Mouse (Mus musculus): ENCODE data around the gene Tbck. TPM values are rescaled to one million over a fixed set of nuclear protein-coding genes. Genes with fewer than 3 reads are reported as not detected.

Gene Tbck
- polyA plus RNA-seq, 1 experiment from 2014 or later, result 12.7 TPM

DNA sequence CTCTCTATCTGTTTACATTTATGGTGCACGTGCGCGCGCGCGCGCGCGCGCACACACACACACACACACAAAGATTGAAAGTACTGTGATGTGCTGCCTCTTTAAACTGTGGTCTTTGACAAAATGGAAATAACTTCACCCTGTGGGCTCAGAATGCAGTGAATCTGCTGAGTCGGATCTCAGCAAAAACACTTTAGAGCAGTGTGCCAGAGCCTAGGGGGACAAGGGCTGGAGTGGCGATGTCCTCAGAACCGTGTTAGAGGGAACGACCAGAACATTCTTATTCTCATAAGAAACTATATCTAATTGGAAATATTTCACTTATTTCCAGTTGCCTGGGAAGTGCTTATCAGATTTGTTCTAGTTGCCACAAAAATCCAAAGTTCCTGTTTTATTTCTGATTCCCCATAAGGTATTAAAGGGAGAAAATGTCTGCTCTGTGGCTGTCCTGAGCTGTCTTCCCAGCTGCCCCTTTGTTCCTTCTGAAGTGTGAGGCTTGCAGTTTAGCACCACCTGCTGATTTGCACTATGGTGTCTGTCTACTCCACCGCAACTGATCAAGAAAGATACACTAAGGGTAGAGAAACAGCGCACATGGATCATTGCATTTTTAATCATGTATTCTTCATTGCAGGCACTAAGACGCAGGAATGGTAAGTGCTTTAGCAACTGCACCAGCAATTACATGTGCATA, 82.2 kb downstream of the Tbck start:
- no peaks in the 10 kb centered on the region for H3K4me1 ChIP-seq
- H3K27ac ChIP-seq (replicated peaks), result no peak overlapping the region
- H3K36me3 ChIP-seq, result peaks cover 14% of the 10 kb centered on the region; the same call in 1 of the 2 replicates
- no peaks in the 10 kb centered on the region for H3K27me3 ChIP-seq (replicated peaks)
- ATAC-seq (ENCODE audit: extremely low read depth, insufficient number of reproducible peaks, low FRiP score, low TSS enrichment), result no peak
- no peaks in the 10 kb centered on the region for H3K9me3 ChIP-seq
- no peak overlapping the region for H3K4me2 ChIP-seq
- H3K4me3 ChIP-seq, result no peak overlapping the region
- H3K9ac ChIP-seq, result no peak overlapping the region
- WGBS, result 90% methylated on average over 17 of the region's 17 CpGs

GRCm38 (mm10) chr3:132772054-132772453, 88.1 kb downstream of the Tbck start:
- Histone ChIP-seq H3K4me2 (no peak overlapping the region), H3K4me1 (no peaks in the 10 kb centered on the region), H3K4me3 (no peak overlapping the region), H3K9me3 (no peaks in the 10 kb centered on the region), H3K27ac (replicated peaks) (no peak overlapping the region), H3K27me3 (replicated peaks) (no peaks in the 10 kb centered on the region), H3K9ac (no peak overlapping the region), H3K36me3 (peaks cover 26% of the 10 kb centered on the region)
- WGBS, result 87% methylated on average over 7 of the region's 7 CpGs
- ATAC-seq (ENCODE audit: extremely low read depth, insufficient number of reproducible peaks, low FRiP score, low TSS enrichment), result no peak

DNA sequence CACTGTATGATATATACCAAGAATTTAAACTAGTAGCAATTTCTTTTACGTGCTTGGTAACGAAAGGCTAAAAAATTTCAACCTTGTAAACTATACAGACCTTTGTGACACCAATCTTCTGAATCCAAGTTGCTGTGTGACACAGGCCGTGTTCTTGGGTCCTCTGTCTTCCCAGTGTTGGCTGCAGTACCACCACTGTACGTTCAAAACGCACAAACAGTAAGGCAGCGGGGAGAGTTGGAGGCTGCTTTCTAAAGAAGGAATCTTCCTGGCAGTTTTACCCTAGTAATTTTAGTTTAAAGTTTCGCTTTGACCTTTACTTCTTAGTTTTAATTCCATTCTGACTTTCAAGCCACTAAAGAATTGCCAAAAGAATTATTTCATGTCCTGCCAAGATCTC, 92.7 kb downstream of the Tbck start:
- no peaks in the 10 kb centered on the region for H3K9me3 ChIP-seq
- H3K27ac ChIP-seq (replicated peaks), result no peak overlapping the region
- no peak overlapping the region for H3K4me3 ChIP-seq
- H3K4me2 ChIP-seq, result no peak overlapping the region
- H3K9ac ChIP-seq, result no peak overlapping the region
- WGBS, result 90% methylated on average over 7 of the region's 7 CpGs
- ATAC-seq (ENCODE audit: extremely low read depth, insufficient number of reproducible peaks, low FRiP score, low TSS enrichment), result no peak
- H3K4me1 ChIP-seq, result peaks cover 7% of the 10 kb centered on the region; the same call in 1 of the 2 replicates
- peaks cover 18% of the 10 kb centered on the region for H3K36me3 ChIP-seq
- no peaks in the 10 kb centered on the region for H3K27me3 ChIP-seq (replicated peaks)

- no peak overlapping the region for H3K27ac ChIP-seq (replicated peaks)
- ATAC-seq (ENCODE audit: extremely low read depth, insufficient number of reproducible peaks, low FRiP score, low TSS enrichment), result no peak
- 89% methylated on average over 2 of the region's 2 CpGs for WGBS
- peaks cover 13% of the 10 kb centered on the region for H3K36me3 ChIP-seq
- no peak overlapping the region for H3K4me3 ChIP-seq
- H3K4me1 ChIP-seq, result peaks cover 7% of the 10 kb centered on the region; the same call in 1 of the 2 replicates
- H3K4me2 ChIP-seq, result no peak overlapping the region
- H3K27me3 ChIP-seq (replicated peaks), result no peaks in the 10 kb centered on the region
- H3K9me3 ChIP-seq, result no peaks in the 10 kb centered on the region
- no peak overlapping the region for H3K9ac ChIP-seq
Observed at GRCm38 (mm10) chr3:132781103-132781502, 97.2 kb downstream of the Tbck start.

DNA sequence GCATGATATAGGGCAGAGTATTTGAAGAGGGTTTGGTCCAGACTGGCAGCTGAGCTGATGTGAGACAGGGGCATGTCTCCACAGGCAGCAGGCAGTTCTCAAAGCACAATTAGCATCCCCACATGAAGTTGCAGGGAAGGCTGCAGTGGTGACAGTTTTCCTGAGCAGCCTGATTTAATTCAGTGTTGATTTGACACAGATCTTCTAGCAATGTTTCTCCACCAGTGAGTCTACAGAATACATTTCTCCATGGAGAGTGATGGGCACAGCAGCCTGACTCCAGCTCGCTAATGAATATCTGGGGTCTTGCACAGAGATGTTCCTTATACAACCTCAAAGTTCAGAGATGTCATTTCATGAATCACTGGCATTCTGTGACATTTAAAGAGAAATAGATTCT, 99.1 kb downstream of the Tbck start:
- H3K27me3 ChIP-seq (replicated peaks), result no peaks in the 10 kb centered on the region
- no peak overlapping the region for H3K4me2 ChIP-seq
- no peak for ATAC-seq (ENCODE audit: extremely low read depth, insufficient number of reproducible peaks, low FRiP score, low TSS enrichment)
- H3K27ac ChIP-seq (replicated peaks), result no peak overlapping the region
- WGBS, result 96% methylated on average over 1 of the region's 1 CpGs
- H3K4me3 ChIP-seq, result no peak overlapping the region
- peaks cover 7% of the 10 kb centered on the region; the same call in 1 of the 2 replicates for H3K36me3 ChIP-seq
- no peaks in the 10 kb centered on the region for H3K9me3 ChIP-seq
- H3K4me1 ChIP-seq, result peaks cover 7% of the 10 kb centered on the region; the same call in 1 of the 2 replicates
- H3K9ac ChIP-seq, result no peak overlapping the region

DNA sequence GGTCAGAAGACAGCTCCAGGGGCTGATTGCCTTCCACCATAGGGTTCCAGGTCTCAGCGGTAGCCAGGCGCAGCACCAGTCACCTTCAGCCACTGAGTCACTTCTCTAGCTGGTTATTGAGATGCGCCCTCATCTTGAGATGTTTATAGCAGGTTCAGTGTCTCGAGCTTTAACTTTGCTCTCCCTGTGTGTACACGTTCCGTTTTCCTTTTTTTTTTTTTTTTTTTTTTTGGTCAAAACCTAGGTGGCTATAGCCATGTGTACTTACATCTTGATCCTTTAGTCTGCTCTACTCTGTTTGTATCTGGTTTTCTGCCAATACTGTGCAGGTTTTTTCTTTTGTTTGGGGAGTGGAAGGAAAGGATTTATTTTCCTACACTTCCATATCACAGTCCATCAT, 100.8 kb downstream of the Tbck start:
- Histone ChIP-seq H3K9ac (no peak overlapping the region), H3K4me3 (no peak overlapping the region), H3K27me3 (replicated peaks) (no peaks in the 10 kb centered on the region), H3K27ac (replicated peaks) (no peak overlapping the region), H3K36me3 (peaks cover 6% of the 10 kb centered on the region; the same call in 1 of the 2 replicates), H3K4me2 (no peak overlapping the region), H3K4me1 (peaks cover 7% of the 10 kb centered on the region; the same call in 1 of the 2 replicates), H3K9me3 (no peaks in the 10 kb centered on the region)
- WGBS, result 90% methylated on average over 6 of the region's 6 CpGs
- no peak for ATAC-seq (ENCODE audit: extremely low read depth, insufficient number of reproducible peaks, low FRiP score, low TSS enrichment)

DNA sequence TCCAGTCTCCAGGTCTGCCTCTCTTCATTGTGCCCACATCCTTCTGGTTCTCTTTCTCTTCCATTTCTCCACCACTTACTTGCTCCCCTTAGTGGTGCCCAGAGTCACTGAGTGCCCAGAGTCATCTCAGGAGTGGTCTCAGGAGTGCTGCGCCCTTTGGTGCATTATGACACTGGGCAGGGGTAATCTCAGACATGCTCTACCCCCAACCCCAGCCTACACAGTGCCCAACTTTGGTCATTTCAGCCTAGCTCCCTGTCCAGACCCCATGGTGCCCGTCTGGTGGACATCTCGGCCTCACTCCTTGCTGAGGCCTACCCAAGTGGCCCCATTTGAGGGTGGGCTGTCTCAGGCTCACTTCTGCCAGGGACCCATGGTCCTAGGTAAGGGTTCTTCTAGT, 102.7 kb downstream of the Tbck start:
- H3K27ac ChIP-seq (replicated peaks), result no peak overlapping the region
- 85% methylated on average over 3 of the region's 3 CpGs for WGBS
- peaks cover under 1% of the 10 kb centered on the region; the same call in 1 of the 2 replicates for H3K4me1 ChIP-seq
- H3K9me3 ChIP-seq, result no peaks in the 10 kb centered on the region
- no peak overlapping the region for H3K9ac ChIP-seq
- H3K27me3 ChIP-seq (replicated peaks), result no peaks in the 10 kb centered on the region
- no peak for ATAC-seq (ENCODE audit: extremely low read depth, insufficient number of reproducible peaks, low FRiP score, low TSS enrichment)
- H3K36me3 ChIP-seq, result peaks cover 6% of the 10 kb centered on the region; the same call in 1 of the 2 replicates
- no peak overlapping the region for H3K4me2 ChIP-seq
- H3K4me3 ChIP-seq, result no peak overlapping the region

DNA sequence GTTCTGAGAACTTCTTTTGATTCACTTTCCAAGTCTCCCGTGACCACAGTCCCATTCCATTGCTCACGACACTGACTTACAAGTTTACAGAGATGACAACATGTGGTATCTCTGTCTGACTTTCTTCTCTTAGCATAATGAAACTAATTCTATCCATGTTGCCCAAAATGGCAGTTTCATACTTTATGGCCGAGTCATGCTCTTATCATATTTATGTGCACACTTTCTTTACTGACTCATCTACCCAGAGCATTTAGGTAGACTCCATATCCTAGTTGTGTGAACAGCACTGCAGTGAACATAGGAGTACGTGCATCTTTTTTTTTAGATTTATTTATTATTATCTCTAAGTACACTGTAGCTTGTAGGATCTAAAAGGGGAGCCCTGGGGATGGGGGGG, 103.8 kb downstream of the Tbck start:
- H3K9me3 ChIP-seq, result no peaks in the 10 kb centered on the region
- no peak overlapping the region for H3K4me2 ChIP-seq
- no peaks in the 10 kb centered on the region for H3K27me3 ChIP-seq (replicated peaks)
- no peak overlapping the region for H3K4me3 ChIP-seq
- WGBS, result 80% methylated on average over 4 of the region's 4 CpGs
- H3K9ac ChIP-seq, result no peak overlapping the region
- H3K36me3 ChIP-seq, result peaks cover 6% of the 10 kb centered on the region; the same call in 1 of the 2 replicates
- no peak for ATAC-seq (ENCODE audit: extremely low read depth, insufficient number of reproducible peaks, low FRiP score, low TSS enrichment)
- no peak overlapping the region for H3K27ac ChIP-seq (replicated peaks)
- H3K4me1 ChIP-seq, result no peaks in the 10 kb centered on the region

DNA sequence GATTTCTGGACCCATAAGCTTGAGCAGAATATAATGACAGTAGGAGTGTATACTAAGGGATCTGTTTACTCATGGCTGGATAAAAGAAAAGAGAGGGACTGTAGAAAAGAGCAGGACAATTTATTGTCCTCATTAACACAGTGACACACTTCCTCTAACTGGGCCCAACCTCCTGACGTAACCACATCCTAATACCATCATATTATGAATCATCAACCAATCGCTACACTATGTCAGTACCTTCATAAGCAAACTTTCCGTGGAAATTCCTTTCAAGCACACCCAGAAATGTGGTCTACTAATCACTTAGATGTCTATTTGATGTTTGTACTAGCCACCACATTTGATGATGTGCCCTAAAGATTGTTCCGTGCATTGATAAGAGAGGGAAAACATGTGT, 107.2 kb downstream of the Tbck start:
- H3K27me3 ChIP-seq (replicated peaks), result no peaks in the 10 kb centered on the region
- H3K4me3 ChIP-seq, result no peak overlapping the region
- peaks cover 16% of the 10 kb centered on the region for H3K36me3 ChIP-seq
- H3K4me1 ChIP-seq, result no peaks in the 10 kb centered on the region
- no peak for ATAC-seq (ENCODE audit: extremely low read depth, insufficient number of reproducible peaks, low FRiP score, low TSS enrichment)
- no peak overlapping the region for H3K27ac ChIP-seq (replicated peaks)
- no peak overlapping the region for H3K9ac ChIP-seq
- 82% methylated on average over 4 of the region's 4 CpGs for WGBS
- no peaks in the 10 kb centered on the region for H3K9me3 ChIP-seq
- no peak overlapping the region for H3K4me2 ChIP-seq

DNA sequence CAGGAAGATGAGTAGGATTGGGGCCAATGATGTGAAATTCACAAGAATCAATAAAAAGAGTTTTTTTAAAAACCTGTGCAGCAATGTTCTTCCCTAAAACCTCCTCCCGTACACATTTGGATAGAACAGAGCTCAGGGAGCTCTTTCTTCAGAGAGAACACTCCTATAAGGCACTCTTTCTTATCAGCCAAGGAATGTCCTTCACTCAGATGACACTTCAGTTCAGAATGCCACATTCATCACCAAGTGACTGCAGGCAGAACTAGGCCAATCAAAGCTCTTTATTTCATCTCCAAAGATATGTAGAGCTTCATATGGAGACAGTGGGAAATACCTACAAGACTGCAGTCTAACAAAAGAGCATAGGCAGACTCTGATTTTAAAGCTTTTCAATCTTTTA, 116.3 kb downstream of the Tbck start:
- no peak overlapping the region for H3K4me3 ChIP-seq
- no peak overlapping the region for H3K27ac ChIP-seq (replicated peaks)
- 23% methylated on average over 1 of the region's 1 CpGs for WGBS
- H3K4me1 ChIP-seq, result peaks cover 15% of the 10 kb centered on the region
- no peak overlapping the region for H3K4me2 ChIP-seq
- no peaks in the 10 kb centered on the region for H3K9me3 ChIP-seq
- no peak overlapping the region for H3K9ac ChIP-seq
- no peak for ATAC-seq (ENCODE audit: extremely low read depth, insufficient number of reproducible peaks, low FRiP score, low TSS enrichment)
- no peaks in the 10 kb centered on the region for H3K27me3 ChIP-seq (replicated peaks)
- H3K36me3 ChIP-seq, result peaks cover 45% of the 10 kb centered on the region

DNA sequence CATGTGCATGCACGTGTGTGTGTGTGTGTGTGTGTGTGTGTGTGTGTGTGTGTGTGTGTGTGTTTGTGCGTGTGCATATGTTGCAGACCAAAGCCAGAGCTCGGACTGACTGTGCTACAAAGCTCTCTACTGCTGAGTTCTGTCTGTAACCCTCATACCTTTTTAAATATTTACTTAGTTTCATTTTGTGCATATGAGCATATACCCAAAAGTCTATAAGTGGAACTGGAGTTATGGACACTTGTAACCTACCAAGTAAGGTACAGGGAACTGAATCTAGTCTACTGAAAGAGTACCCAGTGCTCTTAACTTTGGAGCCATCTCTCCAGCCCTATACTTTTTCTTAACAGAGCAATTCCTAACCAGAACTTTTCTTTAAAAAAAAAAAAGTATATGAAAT, 118.0 kb downstream of the Tbck start:
- Histone ChIP-seq H3K27ac (replicated peaks) (no peak overlapping the region), H3K36me3 (peaks cover 36% of the 10 kb centered on the region), H3K9me3 (no peaks in the 10 kb centered on the region), H3K4me3 (no peak overlapping the region), H3K9ac (no peak overlapping the region), H3K27me3 (replicated peaks) (no peaks in the 10 kb centered on the region), H3K4me2 (no peak overlapping the region), H3K4me1 (peaks cover 15% of the 10 kb centered on the region)
- WGBS, result 78% methylated on average over 3 of the region's 3 CpGs
- ATAC-seq (ENCODE audit: extremely low read depth, insufficient number of reproducible peaks, low FRiP score, low TSS enrichment), result no peak

DNA sequence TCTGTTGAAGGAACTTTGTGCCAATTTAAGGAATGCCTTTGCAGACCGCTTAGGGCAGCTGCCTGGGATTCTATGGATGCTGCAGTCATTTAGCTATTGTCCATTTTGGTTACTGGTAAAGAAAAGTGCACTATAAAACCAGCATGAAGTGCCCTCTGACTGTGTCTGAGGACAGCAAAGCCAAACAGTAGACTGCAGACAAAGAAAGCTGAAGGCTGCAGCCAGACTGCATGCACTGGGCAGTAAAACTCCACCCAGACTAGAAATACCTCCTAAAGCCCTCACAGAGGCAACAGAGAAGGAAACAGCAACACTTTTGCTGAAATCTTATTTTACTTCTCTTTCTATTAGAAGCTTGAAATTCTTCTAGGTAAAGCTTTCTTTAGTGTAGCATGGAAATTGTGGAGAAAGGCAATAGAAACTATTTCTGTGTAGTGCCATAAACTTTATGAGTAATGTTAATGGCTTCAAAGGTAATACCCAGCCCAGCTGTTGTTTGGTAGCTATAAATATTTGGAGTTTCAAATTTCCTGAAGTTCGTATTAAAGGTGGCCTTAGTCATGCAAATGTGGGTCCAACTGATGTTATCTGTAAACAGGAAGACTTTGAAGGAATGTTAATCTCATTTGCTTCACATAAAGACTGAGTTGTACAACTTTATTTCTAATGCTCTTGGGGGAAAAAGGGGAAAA, 124.1 kb downstream of the Tbck start:
- H3K9ac ChIP-seq, result no peak overlapping the region
- 66% methylated on average over 2 of the region's 2 CpGs for WGBS
- H3K4me1 ChIP-seq, result peaks cover 10% of the 10 kb centered on the region
- H3K9me3 ChIP-seq, result no peaks in the 10 kb centered on the region
- no peak overlapping the region for H3K4me3 ChIP-seq
- H3K4me2 ChIP-seq, result no peak overlapping the region
- no peak overlapping the region for H3K27ac ChIP-seq (replicated peaks)
- H3K36me3 ChIP-seq, result peaks cover 15% of the 10 kb centered on the region
- no peak for ATAC-seq (ENCODE audit: extremely low read depth, insufficient number of reproducible peaks, low FRiP score, low TSS enrichment)
- no peaks in the 10 kb centered on the region for H3K27me3 ChIP-seq (replicated peaks)
